Mouse (Mus musculus) monocyte, adult 5-6 weeks (primary cell): Measurements from ENCODE around the gene Mesp2. TPM values are rescaled to one million over a fixed set of nuclear protein-coding genes. Genes with fewer than 3 reads are reported as not detected.

ENCODE experiments used
- ATAC-seq: fragments of 153-309, 156-312 bp; replicated peaks from 2 replicates; pipeline ENCODE4 v1.8.0; 2017; ENCODE audit warnings: mild to moderate bottlenecking; ENCODE audit not compliant: low TSS enrichment, insufficient number of reproducible peaks, severe bottlenecking, poor library complexity, low FRiP score
- total RNA-seq: library from RNA; stranded (forward); fragments of 200-1000, 200-491, 200-594 nt; gene quantifications from 3 replicates; pipeline ENCODE4 v1.2.3, GENCODE M21; 2017

Gene Mesp2
- total RNA-seq, 1 experiment from 2014 or later = not detected

DNA sequence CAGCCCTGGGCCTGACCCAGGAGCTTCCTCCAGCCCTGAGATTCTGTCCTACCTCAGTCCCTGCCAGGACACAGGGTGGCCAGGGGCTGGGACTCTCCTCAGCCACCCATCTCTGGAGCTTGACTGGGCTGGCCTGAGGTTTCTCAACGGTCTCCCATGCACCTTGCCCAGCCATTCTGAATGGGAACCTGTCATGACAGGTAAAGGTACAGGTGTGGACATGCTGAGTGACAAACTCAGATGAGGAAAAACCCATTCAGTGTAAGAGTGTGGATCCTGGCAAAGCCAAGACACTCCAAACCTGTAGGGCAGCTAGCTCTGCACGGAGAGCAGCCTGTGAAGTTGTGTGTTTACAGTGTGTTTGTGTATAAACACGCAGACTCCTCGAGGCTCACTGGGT lies 10.2 kb upstream of the Mesp2 start:
- no peak for ATAC-seq

DNA sequence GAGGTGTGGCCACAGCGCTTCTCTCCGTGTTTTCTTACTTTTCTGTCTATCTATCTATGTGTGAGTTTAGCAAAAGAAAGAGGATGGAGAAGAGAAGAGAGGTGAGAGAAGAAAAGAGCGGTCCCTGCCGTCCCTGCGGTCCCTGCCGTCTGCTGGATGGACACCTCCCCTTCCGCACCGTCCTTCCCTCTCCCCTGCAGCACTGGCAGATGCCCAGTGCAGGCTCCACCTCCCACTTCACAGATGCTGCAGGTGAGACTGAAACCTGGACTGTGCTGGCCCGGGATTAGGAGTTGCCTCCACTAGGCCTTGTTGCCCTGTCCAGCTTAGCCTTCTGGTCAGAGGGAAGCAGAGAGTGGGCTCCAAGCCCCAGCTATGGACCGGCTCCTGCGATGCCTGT lies 9.1 kb upstream of the Mesp2 start:
- no peak for ATAC-seq

DNA sequence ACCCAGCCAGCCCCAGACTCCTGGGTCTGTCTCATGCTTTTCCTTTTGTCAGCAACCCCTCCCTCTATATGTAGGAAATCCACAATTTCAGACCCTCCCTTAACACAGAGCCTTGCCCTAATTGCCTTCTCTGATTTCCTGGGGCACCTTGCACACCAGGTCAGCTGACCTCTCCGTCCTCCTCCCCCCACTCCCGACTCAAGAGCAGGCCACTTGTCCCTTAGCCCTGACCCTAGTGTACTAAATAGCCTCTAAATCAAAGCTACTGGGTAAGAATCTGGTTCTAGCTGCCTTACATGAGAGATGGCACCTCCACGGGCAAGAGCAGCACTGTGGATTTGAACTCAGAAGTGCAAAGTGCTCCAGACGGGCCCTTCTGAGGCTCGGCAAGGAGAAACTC lies 8.5 kb upstream of the Mesp2 start:
- ATAC-seq = no peak

DNA sequence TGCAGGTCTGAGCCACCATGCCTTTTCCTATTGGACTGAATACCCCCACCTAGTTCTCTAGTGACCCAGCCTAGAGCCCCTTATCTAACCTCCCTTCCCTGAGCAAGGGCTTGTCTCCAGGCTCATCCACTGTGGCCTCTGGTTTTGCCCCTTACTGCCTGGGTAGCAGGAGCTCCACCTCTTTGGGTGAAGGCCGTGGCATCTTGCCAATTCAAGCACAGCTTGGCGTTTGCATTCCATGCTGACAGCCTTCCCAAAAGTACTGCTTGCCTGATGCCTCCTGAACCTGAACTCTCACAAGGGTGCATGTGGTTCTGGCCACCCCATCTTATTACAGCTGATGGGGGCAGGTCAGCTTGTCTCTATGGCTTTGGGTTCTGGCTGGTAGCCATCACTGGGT lies 6.6 kb upstream of the Mesp2 start:
- ATAC-seq = no peak

DNA sequence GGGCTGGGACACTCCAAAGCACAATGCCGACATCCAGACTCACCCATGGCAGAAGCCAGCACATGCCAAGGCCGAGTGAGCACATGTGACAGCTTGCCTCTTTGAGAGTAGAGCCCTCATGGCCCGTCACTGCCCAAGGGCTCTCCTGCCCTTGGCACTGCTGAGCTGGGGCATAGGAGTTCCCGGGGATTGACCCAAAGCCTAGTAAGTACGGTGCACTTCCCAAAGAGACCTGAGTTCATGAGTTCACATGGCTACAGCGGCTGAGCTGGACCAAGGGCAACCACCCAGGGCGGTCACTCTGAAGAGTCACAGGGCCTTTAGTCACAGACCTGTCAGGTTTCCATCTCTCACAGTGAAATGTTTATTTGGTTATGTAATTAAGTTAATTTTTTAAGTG lies 2.0 kb upstream of the Mesp2 start:
- no peak for ATAC-seq

DNA sequence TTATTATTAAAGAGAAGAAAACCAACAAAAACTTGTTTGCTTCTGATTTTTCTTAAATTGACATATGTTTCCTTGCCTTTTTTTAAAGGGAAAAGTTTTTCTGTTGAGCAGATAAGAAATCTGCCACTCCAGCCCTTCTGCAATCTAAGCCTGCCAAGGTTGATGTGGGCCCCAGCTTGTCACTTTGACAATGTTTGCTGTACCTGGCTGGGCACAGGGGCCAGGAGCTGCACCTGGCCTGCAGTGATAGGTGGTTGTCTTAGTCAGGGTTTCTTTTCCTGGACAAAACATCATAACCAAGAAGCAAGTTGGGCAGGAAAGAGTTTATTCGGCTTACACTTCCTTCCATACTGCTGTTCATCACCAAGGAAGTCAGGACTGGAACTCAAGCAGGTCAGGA lies 2.9 kb downstream of the Mesp2 start:
- ATAC-seq = no peak

DNA sequence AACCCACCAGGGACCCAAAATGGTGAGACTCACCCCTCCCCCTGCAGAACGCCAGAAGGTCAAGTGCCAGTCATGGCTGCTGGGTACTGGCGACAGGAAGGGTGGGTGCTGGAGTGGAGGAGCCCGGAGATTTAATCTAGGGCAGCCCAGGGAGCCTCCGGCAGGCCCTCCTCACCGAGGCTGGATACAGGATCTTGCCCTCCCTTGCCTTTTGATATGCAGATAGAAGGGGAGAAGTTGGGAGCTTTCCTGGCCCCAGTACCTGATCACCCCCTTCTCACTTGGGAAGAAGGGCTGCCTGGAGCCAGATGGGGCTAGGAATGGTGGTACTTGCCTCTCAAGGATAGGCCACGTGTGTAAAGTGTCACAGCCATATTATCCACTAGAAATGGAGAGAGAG lies 7.8 kb downstream of the Mesp2 start:
- ATAC-seq = no peak

DNA sequence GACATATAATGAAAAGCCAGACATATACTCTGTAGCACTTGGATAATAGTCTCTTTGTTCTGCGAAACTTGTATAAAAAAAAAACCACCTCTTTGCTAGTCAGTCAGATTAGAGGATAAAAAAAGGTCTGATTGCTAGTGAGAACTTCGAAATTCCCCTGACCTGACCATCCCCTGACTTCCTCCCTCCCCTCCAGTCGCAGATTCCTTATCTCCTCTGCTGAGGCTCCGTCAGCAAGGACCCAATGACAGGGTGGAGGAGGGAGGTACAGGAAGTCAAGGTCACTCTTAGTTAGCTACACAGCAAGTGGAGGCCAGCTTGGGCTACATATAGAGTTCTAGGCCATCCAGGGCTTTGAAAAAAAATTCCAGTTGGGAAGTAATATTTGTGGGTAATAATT lies 9.0 kb downstream of the Mesp2 start:
- ATAC-seq = no peak

DNA sequence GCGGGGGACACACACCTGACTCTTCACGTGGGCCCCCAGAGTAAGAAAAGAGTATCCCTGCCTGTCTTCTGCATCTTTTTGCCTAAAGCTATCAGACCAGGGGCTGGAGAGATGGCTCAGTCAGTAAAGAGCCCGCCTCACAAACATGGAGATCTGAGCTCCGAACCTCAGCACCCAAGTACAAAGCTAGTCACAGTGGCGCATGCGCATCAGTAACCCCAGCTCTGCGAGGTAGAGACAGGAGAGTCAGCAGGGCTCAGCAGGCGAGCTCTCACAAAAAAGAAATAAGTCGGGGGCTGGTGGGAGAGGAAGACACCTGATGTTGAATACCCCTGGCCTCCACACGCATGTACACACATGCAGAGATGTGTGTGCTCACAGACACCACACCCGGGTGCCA lies 9.5 kb downstream of the Mesp2 start:
- ATAC-seq = no peak

DNA sequence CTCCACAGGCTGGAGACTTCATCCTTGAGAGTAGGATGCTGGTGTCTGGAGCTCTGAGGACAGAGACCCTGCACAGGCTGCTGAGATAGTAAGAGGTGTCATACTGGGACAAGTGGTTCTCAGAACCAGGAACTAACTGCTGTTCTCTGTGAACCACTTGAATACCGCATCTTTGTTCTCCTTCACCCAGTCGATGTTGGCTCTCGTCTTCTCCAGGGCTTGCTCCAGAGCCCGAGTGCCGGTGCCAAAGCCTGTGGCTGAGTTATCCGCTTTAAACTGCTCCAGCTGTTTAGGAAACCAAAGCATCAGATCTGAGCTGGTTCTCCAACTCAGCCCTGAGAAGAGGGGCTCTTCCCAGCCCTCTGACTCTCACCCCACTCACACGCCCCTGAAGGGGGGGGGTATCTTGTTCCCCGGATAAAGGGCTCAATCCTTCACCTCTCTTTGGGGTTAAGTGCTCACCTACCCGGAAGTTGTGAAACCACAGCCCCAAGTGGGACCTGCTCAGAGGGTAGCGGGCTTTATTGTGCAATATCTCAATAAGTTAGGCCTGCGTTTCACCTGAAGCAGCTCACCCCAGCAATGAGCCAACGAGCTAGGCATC lies 11.7 kb downstream of the Mesp2 start:
- ATAC-seq = no peak

DNA sequence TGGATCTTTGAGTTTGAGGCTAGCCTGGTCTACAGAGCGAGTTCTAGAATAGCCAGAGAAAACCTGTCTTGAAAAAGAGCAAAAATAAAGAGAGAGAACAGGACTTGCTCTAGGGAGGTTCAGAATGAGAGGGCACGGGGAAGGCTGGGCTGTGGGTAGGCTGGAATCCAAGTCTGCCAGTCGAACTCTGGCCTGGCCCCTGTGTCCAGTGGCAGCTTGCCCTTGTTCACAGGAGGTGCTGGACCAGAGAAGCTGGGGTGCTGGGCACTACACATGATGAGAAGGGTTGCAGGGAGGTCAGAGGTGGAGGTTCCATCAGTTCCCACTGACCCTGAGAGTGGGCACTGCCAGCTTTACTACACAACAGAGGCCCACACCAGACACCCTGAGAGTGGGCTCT lies 17.8 kb downstream of the Mesp2 start:
- no peak for ATAC-seq

DNA sequence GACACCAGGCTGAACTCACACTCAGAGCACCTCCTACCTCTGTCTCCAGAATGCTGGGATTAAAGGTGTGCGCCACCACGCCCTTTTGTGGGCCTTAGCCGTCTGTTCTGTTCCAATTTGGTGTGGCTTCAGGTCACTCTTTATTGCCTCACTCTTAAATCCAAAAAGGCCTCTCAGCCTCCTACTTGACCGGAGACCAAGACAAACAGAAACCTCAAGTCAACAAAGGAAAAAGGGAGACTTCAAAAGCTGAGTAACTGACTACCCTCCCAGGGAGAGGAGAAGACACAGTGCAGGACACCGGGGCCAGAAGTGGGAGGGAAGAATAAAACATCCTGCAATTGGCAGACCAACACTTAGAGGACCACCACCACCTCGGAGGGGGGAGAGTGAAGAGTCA lies 20.6 kb downstream of the Mesp2 start:
- no peak for ATAC-seq

DNA sequence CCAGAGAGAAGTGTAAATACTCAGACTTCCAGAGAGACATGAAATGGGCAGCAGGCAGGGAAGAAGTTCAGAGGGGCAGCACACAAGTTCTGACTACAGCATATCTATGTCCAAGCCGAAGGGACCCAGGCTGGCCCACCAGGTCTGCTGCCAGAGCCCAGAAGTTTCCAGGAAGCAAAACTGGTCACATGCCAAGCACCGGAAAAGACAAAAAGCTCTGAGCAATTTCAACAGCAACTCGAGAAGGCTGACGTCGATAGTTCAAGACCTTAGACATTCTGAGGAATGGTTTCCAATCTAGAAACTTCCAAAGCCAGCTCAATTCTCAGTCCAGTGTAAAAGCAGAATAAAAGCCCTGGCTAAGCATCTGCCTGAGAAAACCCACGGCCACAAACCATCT lies 21.1 kb downstream of the Mesp2 start:
- ATAC-seq = no peak

DNA sequence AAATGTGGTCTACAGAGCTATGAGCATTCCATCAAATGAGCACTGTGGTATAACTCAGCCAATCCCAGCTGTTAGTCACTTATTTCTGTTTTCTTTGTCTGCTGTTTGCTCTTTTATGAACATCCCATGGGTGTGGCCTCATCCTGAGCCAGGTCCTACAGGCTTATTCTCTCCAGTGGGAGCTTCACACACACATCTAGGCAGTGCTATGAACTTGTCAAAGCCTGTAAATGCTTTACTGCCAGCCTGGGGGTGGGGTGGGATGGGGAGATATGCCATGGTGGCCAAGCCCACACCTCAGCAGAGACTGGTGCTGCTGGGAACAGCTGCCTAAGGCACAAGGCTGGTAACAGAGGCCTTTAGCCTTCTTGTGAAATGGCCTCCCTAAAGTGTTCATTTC lies 22.5 kb downstream of the Mesp2 start:
- no peak for ATAC-seq

DNA sequence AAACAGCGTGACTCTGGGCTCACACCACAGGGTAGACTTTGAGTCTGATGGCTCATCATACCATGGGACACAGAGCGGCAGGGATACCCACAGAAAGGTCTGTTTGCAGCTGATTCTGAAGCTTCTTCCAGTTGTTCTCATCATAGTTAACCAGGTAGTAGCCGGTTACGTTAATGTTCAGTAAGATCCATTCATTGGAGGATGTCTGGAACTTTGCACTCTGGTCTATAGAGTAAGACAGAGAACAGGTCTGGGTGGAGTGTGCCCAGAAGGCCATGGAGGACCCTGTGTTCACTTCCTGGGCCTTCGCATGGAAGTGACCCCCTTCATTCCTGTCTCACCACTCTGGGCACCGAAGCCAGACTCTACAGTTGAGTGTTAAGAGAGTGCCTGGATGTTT lies 24.7 kb downstream of the Mesp2 start:
- no peak for ATAC-seq

DNA sequence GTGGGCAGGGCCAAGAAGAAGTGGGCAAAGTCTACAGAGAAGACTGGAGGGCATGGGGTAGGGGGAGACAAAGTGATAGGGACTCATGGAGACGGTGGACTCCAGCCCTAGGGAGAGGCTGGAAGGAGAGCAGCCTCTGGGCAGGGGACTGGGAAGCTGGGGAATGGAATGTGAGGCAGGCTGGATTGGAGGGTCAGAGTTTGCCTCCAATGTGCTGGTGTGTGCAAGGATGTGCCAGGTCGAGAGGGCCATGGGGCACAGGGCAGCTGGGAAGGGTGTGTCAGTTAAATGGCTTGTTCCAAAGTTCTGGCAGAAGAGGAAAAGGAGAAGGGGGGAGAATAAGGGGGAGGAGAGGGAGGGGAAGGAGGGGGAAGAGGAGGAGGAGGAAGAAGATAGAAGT lies 26.7 kb downstream of the Mesp2 start:
- ATAC-seq = no peak

DNA sequence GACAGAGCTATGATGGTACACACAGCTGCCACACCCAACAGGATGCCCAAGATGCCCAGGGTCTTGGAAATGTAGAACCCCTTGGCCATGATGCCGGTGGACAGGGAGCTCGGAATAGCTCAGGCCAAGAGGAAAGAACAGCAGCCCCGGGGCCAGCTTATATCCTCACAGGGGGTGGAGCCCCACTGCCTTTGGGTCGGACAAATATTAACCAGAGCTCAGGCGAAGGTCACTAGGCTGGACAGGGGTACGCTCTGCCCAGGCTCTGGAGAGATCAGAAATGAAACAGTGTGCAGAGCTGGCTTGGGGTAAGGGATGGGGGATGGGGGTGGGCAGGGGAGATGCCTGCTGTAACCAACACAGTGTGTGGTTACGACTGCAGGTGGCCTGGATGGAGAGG lies 31.6 kb downstream of the Mesp2 start:
- no peak for ATAC-seq

DNA sequence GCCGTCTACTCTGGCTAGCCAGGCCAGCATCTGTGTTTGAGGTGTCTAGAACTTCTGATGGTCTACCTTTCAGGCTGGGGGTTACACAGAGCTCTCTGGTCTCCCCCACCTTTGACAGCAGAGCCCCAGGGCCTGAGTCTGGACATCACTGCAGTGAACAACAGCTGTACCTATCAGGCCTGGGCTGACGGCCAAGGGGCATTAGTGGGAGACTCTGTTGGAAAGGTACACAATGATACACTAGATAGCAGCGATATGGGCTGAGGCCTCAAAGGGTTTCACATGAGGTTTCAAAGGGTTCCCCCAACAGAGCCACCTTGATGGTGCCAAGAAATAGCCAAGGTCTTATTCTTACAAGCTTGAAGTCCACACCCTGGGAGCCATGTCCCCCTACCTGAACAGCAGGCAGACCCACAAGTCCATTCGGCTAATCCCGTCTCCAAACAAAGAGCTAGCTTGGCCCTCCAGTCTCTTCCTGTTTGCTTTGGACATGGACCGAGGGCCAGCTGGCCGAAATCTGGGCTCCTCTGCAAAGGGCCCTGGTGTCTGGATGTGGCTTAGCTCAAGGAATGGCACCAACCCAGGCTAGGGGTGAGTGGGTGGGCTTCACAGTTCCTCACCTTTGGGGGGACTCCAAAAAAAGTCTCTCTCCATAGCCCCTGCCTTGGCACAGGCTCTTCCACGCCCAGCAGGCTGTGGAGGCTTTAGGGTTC lies 33.7 kb downstream of the Mesp2 start:
- no peak for ATAC-seq

DNA sequence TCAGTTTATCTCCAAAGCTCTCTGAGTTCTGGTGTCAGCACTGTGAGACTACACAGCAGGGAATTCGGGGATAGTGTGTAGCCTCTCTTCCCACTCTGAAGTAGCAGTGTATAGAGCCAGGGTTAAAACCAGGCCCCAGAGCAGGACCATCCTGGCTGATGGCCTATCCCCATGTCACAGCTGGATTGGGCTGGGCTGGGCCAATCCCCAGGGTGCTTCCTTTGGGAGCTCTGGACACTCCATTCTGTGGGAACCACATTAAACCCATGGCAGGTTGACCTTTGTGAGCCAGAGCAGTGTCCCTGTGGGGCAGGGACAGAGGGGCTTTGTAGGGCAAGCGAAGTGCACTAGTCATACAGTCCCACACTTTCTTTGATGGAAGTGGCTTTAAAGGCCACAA lies 35.8 kb downstream of the Mesp2 start:
- ATAC-seq = no peak

DNA sequence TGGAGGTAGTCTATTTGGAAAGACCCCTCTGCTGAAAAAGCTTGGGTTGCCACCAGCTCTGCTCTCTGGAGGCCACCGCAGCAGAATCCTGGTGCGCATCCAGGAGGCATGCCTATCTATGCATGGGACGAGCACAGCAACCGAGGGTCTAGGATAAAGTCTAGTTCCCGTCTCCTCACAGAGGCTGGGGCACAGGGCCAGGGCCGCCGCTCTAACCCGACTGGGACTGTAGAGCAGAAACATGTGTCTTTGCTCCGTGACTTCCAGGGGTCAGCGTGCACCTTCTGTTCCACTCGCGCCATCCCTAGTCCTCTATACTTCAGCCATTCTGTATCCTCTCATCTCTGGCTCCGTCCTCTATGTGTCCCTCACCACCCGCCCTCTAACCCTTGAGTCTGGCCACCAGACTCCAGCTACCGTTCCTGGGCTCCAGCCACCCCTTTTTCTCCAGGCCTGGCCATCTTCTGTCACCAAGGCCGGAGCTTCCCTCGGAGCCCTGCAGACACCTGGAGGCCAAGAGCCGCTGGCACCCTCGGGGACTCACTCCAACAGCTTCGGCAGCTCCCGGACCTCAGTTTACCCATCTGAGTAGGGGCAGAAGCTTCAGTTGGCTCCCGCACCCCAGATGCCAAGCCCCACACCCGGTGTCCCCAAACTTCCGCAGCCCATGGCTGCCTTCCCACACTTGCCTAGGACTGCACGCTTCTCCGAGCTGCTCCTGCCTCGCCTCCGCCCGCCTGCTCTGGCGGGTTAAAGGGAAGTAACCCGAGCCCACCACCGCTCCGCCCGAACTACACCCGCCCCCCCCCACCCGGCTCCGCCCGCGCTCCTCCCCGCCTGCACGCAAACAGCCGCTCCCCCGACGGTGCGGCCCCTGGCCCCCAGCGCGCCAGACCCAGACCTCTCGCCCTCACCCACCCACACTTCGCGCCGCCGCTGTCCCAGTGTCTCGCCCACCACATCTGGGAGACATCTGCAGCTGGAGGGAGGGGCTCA lies 37.2 kb downstream of the Mesp2 start:
- ATAC-seq = no peak
